Mouse (Mus musculus): ENCODE data around the gene Dph3. TPM values are rescaled to one million over a fixed set of nuclear protein-coding genes. Genes with fewer than 3 reads are reported as not detected.
"Not testable (repeated sequence)": the region's sequence is repeated elsewhere in the genome, so short reads cannot be mapped to it uniquely, and the experiment has no call there.

Dph3 gene
- 10 to 100 TPM; 72.4 to 81.8 TPM for polyA plus RNA-seq (2017; shearing (Covaris generic))

- ATAC-seq = peak; percentile 82
These were observed at the start of gene Dph3 for GRCm38 (mm10) chr14:32085486-32086201. TSS of gene Dph3 (minus strand) at chr14:32085729.

- ATAC-seq = no peak
These were observed 48.8 kb upstream of the Dph3 start for GRCm38 (mm10) chr14:32134293-32134692.

DNA sequence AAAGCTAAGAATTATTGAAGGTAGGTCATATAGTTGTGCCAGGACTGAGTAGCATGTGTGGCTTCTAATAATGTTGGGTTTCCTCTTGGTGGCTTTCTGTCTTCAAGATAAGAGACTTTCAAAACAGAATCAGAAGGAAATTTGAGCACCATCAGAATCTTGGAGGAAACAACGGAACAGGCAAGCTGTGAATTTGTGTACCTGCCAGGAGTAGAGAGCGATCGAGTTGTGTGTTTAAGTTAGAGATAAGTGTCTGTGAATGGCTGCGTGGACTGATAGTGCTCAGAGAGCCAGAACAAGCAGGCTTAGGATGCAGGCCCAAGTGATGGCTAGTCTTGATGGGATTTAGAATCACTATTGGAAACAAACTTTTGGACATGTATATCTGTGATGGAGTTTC lies 46.3 kb upstream of the Dph3 start:
- no peak for ATAC-seq

DNA sequence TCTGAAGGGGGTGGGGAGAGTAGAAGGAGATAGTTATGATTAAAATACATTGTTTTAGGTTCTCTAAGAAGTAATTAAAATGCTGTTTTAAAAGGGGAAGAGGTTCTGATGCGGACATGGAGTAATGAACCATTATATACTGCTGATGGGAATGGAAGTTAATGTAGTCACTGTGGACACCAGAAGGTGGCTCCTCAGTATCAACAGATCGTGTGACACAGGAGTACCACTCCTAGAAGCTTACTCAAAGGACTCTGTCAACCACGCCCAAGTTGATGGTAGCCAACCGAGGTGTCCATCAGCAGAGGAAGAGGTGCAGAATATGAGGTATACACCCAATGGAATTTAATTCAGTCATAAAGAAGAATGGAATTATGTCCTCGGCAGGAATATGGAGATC lies 42.9 kb upstream of the Dph3 start:
- no peak for ATAC-seq

GRCm38 (mm10) chr14:32125256-32125655 lies 39.7 kb upstream of the Dph3 start:
- not testable (repeated sequence) for ATAC-seq

- ATAC-seq = no peak
These were observed 38.7 kb upstream of the Dph3 start for GRCm38 (mm10) chr14:32124261-32124660.

GRCm38 (mm10) chr14:32121920-32122315 lies 36.4 kb upstream of the Dph3 start:
- ATAC-seq = peak; percentile 32

DNA sequence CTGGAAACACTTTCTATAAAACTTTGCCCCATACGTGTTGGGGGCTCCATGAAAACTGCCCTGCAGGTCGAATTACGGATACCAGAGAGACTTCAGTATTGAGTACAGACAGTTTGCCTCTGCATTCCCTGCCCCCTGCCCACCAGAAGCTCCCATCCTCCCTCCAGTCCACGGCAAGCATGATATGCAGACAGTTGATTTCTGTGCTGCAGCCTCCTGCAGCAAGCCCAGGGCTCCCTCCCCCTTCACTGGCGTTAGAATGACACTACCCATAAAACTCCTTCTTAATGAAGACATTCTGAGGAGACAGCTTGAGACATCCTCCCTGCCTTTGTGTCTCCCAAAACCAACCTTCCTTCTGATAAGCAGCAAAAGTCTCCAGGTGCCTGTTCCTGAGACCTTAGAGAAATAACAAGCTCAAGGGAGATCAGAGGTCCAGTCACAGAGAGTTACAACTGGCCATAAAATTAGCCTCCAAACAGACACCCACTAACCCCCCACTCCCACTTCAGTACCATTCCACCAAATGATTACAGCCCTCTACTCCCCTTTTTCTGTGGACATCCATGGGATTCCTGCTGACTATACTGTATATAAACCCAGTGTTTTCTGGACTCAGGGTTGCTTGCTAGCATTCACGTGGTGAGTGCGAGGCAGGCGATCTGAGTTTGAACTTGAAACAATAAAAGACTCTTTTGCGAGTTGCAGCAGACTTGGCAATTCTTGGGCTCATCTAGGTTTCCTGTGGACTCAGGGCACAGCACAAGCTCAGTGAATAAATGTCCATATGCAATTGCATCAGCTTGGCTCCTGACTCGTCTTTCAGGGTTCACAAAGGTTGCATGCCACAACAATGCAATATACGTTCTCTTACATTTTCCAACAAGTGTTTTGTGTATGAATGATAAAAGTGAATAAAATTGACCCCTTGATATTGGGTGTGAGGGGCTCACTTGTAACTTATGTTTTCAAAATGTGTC lies 35.7 kb upstream of the Dph3 start:
- ATAC-seq = no peak

- ATAC-seq = not testable (repeated sequence)
These were observed 26.6 kb upstream of the Dph3 start for GRCm38 (mm10) chr14:32112124-32112523.

- no peak for ATAC-seq
These were observed 21.4 kb upstream of the Dph3 start for GRCm38 (mm10) chr14:32106911-32107310.

DNA sequence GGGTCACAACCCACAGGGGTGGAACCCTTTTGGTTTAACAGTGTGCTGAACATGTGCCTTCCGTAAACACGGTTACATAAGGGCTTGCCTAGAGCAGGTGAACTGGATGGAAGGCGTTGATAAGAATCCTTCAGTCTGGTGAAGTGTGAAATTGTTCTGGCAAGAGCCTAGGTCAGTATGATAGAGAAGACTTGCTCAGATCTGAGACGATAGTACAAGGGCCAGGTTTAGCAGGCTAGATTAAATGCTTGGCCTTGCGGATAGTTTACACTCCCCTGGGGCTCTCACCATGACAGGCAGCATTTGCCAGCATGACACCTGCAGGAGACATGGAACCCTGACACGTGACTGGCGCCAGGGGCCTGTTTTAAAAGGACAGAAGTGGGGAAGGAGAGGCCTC lies 20.1 kb upstream of the Dph3 start:
- no peak for ATAC-seq

GRCm38 (mm10) chr14:32103556-32103955 lies 18.0 kb upstream of the Dph3 start:
- ATAC-seq = no peak

DNA sequence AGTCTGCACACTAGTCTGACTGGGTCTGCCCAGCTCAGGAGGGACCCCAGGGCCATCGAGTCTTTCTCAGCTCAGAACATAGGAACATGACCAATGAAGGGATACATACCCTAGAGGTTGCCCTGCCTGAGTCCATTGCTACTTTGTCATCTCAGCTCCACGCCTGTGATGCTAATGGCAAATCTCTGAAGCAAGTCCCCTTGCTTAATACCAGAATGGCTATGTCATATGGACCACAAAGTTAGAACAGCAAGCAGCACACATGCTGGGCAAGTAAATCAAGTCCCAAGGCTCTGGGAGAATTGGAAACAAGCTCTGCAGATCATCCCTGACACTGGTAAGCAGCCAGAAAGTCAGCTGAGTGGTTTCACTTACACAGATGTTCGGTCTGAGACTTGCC lies 13.4 kb upstream of the Dph3 start:
- no peak for ATAC-seq

- ATAC-seq = no peak
These were observed 12.2 kb upstream of the Dph3 start for GRCm38 (mm10) chr14:32097691-32098090.

DNA sequence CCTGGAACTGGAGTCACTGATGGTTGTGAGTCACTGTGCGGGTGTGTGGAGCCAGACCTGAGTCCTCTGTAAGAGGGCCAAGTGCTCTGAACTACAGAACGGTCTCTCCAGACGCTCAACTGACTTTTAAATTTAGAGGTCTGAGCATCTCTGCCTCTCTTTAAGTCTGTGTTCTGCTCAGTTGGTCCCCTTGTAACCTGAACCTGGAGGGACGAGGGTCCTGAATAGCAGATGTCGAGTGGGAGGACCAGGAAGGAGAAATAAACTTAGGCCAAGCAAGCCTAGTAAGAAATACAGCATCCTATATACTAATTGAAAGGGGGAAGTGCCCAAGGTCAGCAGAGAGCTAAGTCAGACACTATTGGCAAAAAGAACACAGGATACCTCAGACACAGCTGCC lies 11.2 kb upstream of the Dph3 start:
- no peak for ATAC-seq

DNA sequence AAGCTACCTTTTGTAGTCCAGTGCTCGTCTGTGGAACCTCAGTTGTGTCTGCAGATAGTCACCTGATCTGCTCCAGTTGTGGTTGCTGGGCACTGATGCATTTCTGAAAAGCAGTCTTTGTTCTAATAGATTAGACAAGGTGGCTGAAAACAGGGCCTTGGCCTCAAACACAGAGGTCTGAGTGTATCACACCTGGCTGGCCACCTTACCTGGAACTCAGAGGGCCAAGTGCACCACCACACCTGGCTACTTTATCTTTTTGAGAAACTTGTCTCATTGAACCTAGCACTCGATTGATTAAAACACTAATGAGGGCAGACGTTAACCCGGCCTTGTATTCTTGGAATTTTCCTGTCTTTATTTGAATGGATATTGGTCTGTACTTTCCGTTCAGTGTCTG lies 10.1 kb upstream of the Dph3 start:
- no peak for ATAC-seq

DNA sequence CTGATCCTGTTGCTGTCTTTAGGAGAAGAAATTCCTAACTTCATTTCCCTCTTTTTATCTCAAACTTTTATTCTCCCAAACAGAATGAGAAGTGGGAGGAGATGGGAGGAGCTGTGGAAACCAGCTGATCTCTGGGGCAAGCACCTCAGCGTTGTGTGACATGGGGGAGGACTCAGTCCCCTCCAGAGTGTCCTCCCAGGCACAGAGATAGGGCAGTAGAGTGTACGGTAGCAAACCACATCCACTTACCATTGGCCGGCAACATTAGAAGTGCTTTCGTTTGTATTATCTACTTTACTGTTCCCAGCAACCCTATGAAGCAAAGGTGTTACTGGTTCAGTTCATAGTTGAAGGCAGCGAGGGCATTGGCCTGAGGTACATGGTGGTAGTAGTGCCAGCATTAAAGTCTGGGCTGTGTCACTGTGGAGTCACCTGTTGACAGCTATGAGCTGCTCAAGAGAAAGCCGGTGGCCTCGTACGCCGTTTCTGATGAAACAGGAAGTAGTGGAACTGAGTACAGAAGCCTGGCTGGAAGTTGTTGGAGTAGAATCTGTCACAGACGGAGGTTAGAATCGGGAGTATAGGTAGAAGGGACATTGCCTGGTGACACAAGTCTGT lies 8.1 kb upstream of the Dph3 start:
- no peak for ATAC-seq

DNA sequence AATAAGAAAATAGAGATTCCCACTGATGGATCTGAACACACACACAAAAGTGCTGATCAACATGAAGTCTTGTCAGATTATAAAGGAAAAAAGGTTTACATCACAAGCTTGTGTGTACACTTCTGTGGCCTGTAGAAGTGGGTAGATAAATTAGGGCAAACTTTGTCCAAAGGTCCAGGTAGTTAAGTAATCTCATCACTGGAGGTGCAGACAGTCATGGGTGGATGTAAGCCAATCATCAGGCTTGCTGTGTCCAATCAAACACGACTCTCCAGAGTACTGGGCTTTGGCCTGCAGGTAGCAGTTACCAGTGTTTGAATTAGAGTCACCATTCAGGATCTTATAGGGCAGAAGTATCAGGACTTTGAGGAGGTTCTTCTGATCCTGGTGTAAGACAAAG lies 7.5 kb upstream of the Dph3 start:
- no peak for ATAC-seq

- ATAC-seq = no peak
These were observed 6.2 kb upstream of the Dph3 start for GRCm38 (mm10) chr14:32091704-32092103.

DNA sequence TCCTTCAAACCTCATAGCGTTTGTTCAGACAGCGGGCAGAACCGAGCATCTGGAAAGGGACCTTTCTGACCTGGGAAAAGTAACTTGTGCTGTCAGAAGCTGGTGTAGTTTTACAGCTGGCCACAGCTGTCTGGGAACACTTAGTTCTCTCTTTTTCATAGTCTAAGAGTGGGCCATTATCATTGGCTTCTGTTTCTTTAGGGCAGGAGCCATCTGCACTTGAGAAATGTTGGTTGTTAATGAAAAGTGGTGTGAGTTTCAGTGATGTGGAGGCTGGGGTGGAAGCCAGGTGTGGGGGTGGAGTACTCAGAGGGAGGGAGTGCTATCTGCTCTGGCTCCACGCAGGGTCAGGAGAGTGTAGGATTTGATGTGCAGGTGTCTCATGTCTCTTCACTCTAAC lies 5.6 kb upstream of the Dph3 start:
- no peak for ATAC-seq

DNA sequence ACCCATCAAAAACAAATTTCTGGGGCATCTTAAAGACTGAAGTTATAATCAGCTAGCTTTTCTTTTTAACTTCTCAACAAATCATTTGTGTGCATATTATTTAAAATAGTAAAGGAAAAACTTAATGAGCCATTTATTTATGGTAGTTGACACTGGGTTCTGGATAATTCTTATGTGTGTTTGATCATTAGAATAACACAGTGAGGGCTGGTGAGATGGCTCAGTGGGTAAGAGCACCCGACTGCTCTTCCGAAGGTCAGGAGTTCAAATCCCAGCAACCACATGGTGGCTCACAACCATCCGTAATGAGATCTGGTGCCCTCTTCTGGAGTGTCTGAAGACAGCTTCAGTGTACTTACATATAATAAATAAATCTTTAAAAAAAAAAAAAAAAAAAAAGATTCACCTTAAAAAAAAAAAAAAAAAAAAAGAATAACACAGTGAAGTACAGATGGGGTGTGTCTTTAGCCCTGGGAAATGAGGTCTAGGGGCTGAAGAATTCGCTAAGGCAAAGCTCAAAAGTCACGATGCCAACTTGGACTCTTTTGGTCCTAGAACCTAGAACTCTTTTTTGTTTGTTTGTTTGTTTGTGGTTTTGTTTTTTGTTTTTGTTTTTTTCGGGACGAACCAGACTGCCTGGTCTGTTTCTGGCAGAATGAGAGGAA lies 2.2 kb upstream of the Dph3 start:
- not testable (repeated sequence) for ATAC-seq

GRCm38 (mm10) chr14:32086226-32086625 lies 697 bp upstream of the Dph3 start:
- ATAC-seq = no peak
